Mouse (Mus musculus) neural tube, embryonic 15.5 days (tissue): Measurements from ENCODE around the gene Ctsl. TPM values are rescaled to one million over a fixed set of nuclear protein-coding genes. Genes with fewer than 3 reads are reported as not detected.

Source experiments
- ATAC-seq: fragments of 200-750 bp; cut with Nextera tagmentation; 2 replicates; pipeline ENCODE4 v1.8.0; 2017; ENCODE audit warnings: mild to moderate bottlenecking, moderate TSS enrichment, moderate library complexity; ENCODE audit not compliant: low FRiP score
- H3K27ac ChIP-seq: fragments of 300-500 bp; sonication (generic); replicated peaks from 2 replicates; pipeline ENCODE4 v1.5.1; 2015; ENCODE audit warnings: mild to moderate bottlenecking, inconsistent platforms
- H3K27me3 ChIP-seq: fragments of 300-500 bp; sonication (generic); replicated peaks from 2 replicates; pipeline ENCODE4 v1.6.1; 2015; ENCODE audit warnings: inconsistent platforms
- H3K36me3 ChIP-seq: fragments of 300-500 bp; sonication (generic); 2 replicates; pipeline ENCODE4 v1.6.1; 2015; ENCODE audit warnings: inconsistent platforms
- H3K4me1 ChIP-seq: fragments of 300-500 bp; sonication (generic); 2 replicates; pipeline ENCODE4 v1.6.1; 2015; ENCODE audit warnings: inconsistent platforms
- H3K4me2 ChIP-seq: fragments of 300-500 bp; sonication (generic); 2 replicates; pipeline ENCODE4 v1.6.1; 2015; ENCODE audit warnings: inconsistent platforms, mild to moderate bottlenecking, moderate library complexity
- H3K4me3 ChIP-seq: fragments of 300-500 bp; sonication (generic); replicated peaks from 2 replicates; pipeline ENCODE4 v1.5.1; 2015; ENCODE audit warnings: mild to moderate bottlenecking, inconsistent platforms
- H3K9ac ChIP-seq: fragments of 300-500 bp; sonication (generic); replicated peaks from 2 replicates; pipeline ENCODE4 v1.6.1; 2015; ENCODE audit warnings: mild to moderate bottlenecking, inconsistent platforms
- H3K9me3 ChIP-seq: fragments of 300-500 bp; sonication (generic); replicated peaks from 2 replicates; pipeline ENCODE4 v1.6.1; 2016; ENCODE audit warnings: inconsistent platforms
- WGBS: fragments of 180-500 bp; shearing (Covaris S2); methylation state at CpG from one replicate; pipeline ENCODE4 v1.1.7; 2015; ENCODE audit warnings: mixed read lengths; 5-methylcytosine and 5-hydroxymethylcytosine counted together
- polyA plus RNA-seq: library from polyadenylated mRNA; unstranded; fragments of >200 nt; fragmentation: Nextera tagmentation; extraction: Ambion mirVana; gene quantifications from 2 replicates; pipeline ENCODE4 v1.2.1, GENCODE M21; 2015

The Ctsl gene
- polyA plus RNA-seq, 1 experiment from 2014 or later, result 168 TPM

DNA sequence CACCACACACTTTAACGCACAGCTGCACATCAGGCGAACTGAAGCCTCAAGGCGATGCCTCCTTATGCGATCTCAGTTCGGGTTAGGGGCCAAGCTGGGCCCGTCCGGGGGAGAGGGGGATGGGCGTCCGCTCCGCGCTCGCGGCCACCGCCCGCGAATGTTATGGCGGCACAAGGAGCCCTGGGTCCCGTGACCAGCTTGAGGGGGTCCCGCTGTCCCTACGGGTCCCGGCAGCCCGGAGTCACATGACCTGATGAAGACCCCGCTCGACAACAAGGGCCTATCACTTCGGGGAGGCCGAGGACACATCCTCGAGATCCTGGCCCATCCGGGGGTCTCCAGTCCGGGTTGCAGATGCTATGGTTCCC, 901 bp downstream of the Ctsl start:
- peak overlapping the region; percentile 77 for H3K27ac ChIP-seq
- peaks cover 18% of the 10 kb centered on the region for H3K4me1 ChIP-seq
- peaks cover 28% of the 10 kb centered on the region for H3K36me3 ChIP-seq
- peak overlapping the region; percentile 78 for H3K9ac ChIP-seq
- peak overlapping the region; percentile 85 for H3K4me2 ChIP-seq
- under 1% methylated on average over 29 of the region's 29 CpGs for WGBS
- peak; percentile 86 for ATAC-seq
- no peaks in the 10 kb centered on the region for H3K9me3 ChIP-seq
- H3K4me3 ChIP-seq, result peak overlapping the region; percentile 87
- no peaks in the 10 kb centered on the region for H3K27me3 ChIP-seq

- H3K27ac ChIP-seq, result no peak overlapping the region
- H3K9ac ChIP-seq, result no peak overlapping the region
- H3K4me1 ChIP-seq, result peaks cover 18% of the 10 kb centered on the region
- H3K9me3 ChIP-seq, result no peaks in the 10 kb centered on the region
- WGBS, result 65% methylated on average over 1 of the region's 1 CpGs
- peak overlapping the region; percentile 87 for H3K4me3 ChIP-seq
- ATAC-seq, result no peak
- peak overlapping the region; percentile 85 for H3K4me2 ChIP-seq
- peaks cover 39% of the 10 kb centered on the region for H3K36me3 ChIP-seq
- no peaks in the 10 kb centered on the region for H3K27me3 ChIP-seq
Measured at GRCm38 (mm10) chr13:64368596-64368995, 2.1 kb downstream of the Ctsl start.

GRCm38 (mm10) chr13:64367615-64368014, 3.1 kb downstream of the Ctsl start:
- H3K9ac ChIP-seq, result no peak overlapping the region
- 85% methylated on average over 5 of the region's 5 CpGs for WGBS
- H3K27me3 ChIP-seq, result no peaks in the 10 kb centered on the region
- H3K4me3 ChIP-seq, result no peak overlapping the region
- peaks cover 18% of the 10 kb centered on the region for H3K4me1 ChIP-seq
- H3K9me3 ChIP-seq, result no peaks in the 10 kb centered on the region
- ATAC-seq, result no peak
- peaks cover 43% of the 10 kb centered on the region for H3K36me3 ChIP-seq
- H3K4me2 ChIP-seq, result no peak overlapping the region
- H3K27ac ChIP-seq, result no peak overlapping the region

- Histone ChIP-seq H3K36me3 (peaks cover 51% of the 10 kb centered on the region), H3K27me3 (no peaks in the 10 kb centered on the region), H3K4me1 (peaks cover 15% of the 10 kb centered on the region), H3K4me2 (no peak overlapping the region), H3K27ac (no peak overlapping the region), H3K4me3 (no peak overlapping the region), H3K9me3 (no peaks in the 10 kb centered on the region), H3K9ac (no peak overlapping the region)
- no peak for ATAC-seq
Measured at GRCm38 (mm10) chr13:64365326-64365725, 5.4 kb downstream of the Ctsl start.

- no peak overlapping the region for H3K4me2 ChIP-seq
- ATAC-seq, result no peak
- WGBS, result 89% methylated on average over 2 of the region's 2 CpGs
- no peaks in the 10 kb centered on the region for H3K9me3 ChIP-seq
- H3K4me1 ChIP-seq, result peaks cover 12% of the 10 kb centered on the region
- H3K27ac ChIP-seq, result no peak overlapping the region
- peaks cover 51% of the 10 kb centered on the region for H3K36me3 ChIP-seq
- H3K4me3 ChIP-seq, result no peak overlapping the region
- H3K9ac ChIP-seq, result no peak overlapping the region
- H3K27me3 ChIP-seq, result no peaks in the 10 kb centered on the region
Measured at GRCm38 (mm10) chr13:64364258-64364657, 6.4 kb downstream of the Ctsl start.

DNA sequence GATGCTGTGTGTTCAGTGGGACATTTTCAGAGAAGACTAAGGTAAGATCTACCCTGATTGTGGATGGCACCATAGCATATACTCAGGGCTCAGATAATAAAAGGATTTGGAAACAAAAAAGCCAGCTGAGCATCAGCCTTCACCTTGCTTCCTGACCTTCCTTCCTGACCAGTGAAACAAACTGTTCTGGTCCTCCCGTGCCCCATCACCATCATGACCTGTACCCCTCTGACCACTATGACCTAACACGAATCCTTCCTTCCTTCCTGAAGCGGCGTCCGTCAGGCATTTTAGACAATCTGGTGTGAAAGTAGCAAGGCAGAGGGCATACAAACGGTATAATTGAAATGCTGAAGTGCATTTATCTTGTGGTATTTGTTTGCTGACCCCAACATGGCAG, 8.6 kb downstream of the Ctsl start:
- Histone ChIP-seq H3K27ac (no peak overlapping the region), H3K9me3 (no peaks in the 10 kb centered on the region), H3K36me3 (peaks cover 43% of the 10 kb centered on the region), H3K4me1 (no peaks in the 10 kb centered on the region), H3K9ac (no peak overlapping the region), H3K27me3 (no peaks in the 10 kb centered on the region), H3K4me3 (no peak overlapping the region), H3K4me2 (no peak overlapping the region)
- no peak for ATAC-seq
- WGBS, result 94% methylated on average over 6 of the region's 6 CpGs

- peaks cover 32% of the 10 kb centered on the region for H3K36me3 ChIP-seq
- H3K9me3 ChIP-seq, result no peaks in the 10 kb centered on the region
- H3K9ac ChIP-seq, result no peak overlapping the region
- no peaks in the 10 kb centered on the region for H3K27me3 ChIP-seq
- WGBS, result 88% methylated on average over 3 of the region's 3 CpGs
- no peak overlapping the region for H3K27ac ChIP-seq
- H3K4me3 ChIP-seq, result no peak overlapping the region
- no peak overlapping the region for H3K4me2 ChIP-seq
- no peak for ATAC-seq
- no peaks in the 10 kb centered on the region for H3K4me1 ChIP-seq
Measured at GRCm38 (mm10) chr13:64361020-64361419, 9.7 kb downstream of the Ctsl start.

DNA sequence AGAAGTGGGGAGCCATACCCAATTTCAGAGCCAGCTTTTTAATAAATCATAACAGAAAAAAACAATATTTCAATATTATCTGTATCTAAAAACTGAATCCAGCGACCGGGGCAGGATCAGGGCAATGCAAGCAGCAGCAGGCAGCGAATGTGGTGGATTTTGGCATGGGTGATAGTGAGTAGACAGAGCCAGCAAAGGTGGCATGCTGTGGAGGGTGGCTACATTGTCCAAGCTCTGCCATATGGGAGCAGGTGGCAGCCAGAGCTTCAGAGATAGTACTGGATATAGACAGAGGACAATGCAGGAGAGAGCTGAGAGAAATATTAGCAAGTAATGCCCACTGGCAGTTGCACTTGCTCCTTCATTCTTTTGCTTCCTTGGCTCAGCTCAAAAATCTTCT, 11.0 kb downstream of the Ctsl start:
- 94% methylated on average over 3 of the region's 3 CpGs for WGBS
- H3K4me1 ChIP-seq, result no peaks in the 10 kb centered on the region

DNA sequence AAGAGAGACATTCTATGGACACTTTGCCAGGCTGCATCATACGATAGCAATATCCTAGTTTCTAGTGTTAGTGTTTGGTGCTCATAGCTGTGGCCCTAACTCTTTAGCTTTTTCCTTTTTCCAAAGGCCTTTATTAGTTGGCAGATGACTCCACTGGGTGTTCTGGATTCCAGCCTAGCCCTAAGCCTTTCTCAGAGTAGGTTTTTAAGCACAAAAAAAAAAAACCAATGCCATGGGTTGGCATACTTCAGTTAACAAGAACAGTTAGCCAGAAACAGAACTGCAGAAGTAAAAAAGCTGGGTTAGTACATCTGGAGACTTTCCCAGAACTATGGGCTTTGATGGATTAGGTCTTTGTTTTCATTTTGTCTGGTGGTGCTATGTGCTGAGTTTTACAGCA, 12.2 kb downstream of the Ctsl start:
- no peaks in the 10 kb centered on the region for H3K4me1 ChIP-seq
- 88% methylated on average over 1 of the region's 1 CpGs for WGBS
- H3K27me3 ChIP-seq, result no peaks in the 10 kb centered on the region
- no peak overlapping the region for H3K27ac ChIP-seq
- no peak overlapping the region for H3K4me3 ChIP-seq
- peaks cover 11% of the 10 kb centered on the region for H3K36me3 ChIP-seq
- H3K9me3 ChIP-seq, result no peaks in the 10 kb centered on the region
- no peak for ATAC-seq
- H3K9ac ChIP-seq, result no peak overlapping the region
- no peak overlapping the region for H3K4me2 ChIP-seq

More for the DNA sequence above, 11.0 kb downstream of the Ctsl start:
- Histone ChIP-seq H3K9ac (no peak overlapping the region), H3K4me2 (no peak overlapping the region), H3K36me3 (peaks cover 22% of the 10 kb centered on the region), H3K9me3 (no peaks in the 10 kb centered on the region), H3K27ac (no peak overlapping the region), H3K4me3 (no peak overlapping the region), H3K27me3 (no peaks in the 10 kb centered on the region)
- no peak for ATAC-seq

DNA sequence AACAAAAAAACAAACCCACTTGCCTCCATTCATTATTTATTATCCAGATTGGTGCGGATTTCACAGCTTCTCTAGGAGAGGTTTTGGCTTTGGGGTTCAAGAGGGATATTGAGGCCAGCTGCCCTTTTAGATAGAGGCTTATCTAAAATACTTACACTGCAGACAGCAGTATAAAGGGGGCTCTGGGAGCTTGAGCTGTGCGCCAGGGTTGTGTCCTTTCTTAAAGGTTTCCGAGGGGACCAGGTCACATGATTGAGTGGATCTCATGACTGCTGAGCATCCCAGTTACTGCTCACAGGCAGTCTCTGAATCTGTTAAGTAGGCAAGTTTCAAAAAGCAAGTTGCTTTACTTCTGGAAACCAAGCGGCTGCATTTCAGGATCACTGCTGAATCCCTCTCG, 13.3 kb downstream of the Ctsl start:
- no peaks in the 10 kb centered on the region for H3K9me3 ChIP-seq
- H3K27me3 ChIP-seq, result no peaks in the 10 kb centered on the region
- no peak overlapping the region for H3K27ac ChIP-seq
- H3K4me2 ChIP-seq, result no peak overlapping the region
- ATAC-seq, result no peak
- no peaks in the 10 kb centered on the region for H3K4me1 ChIP-seq
- H3K4me3 ChIP-seq, result no peak overlapping the region
- WGBS, result 75% methylated on average over 5 of the region's 5 CpGs
- no peak overlapping the region for H3K9ac ChIP-seq
- H3K36me3 ChIP-seq, result 0 out of 2 replicates have a peak, but pooled peaks cover 5% of the 10 kb centered on the region

DNA sequence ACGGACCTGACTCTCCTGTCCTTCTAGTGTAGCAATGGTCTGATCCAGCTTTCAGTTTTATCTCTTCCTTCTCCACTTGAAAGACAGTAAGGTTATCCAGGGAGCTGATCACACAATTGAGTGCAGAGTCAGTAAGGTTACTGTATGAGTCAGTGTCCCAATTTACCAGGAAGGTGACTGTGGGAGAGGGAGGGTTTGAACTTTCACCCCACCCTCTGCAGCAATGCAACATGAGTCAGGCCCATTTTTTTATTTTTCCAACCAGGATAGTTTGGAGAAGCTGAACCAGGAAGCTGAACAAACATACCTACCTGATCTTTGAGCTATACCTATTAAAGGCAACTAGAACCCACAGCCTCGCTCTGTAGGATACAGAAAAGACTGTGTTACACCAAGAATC, 21.2 kb downstream of the Ctsl start:
- no peak overlapping the region for H3K4me2 ChIP-seq
- no peaks in the 10 kb centered on the region for H3K4me1 ChIP-seq
- H3K36me3 ChIP-seq, result no peaks in the 10 kb centered on the region
- whole genome bisulfite sequencing, result 77% methylated on average over 2 of the region's 2 CpGs
- no peak overlapping the region for H3K4me3 ChIP-seq
- H3K27me3 ChIP-seq, result no peaks in the 10 kb centered on the region
- no peaks in the 10 kb centered on the region for H3K9me3 ChIP-seq
- no peak overlapping the region for H3K9ac ChIP-seq
- ATAC-seq, result no peak
- no peak overlapping the region for H3K27ac ChIP-seq

DNA sequence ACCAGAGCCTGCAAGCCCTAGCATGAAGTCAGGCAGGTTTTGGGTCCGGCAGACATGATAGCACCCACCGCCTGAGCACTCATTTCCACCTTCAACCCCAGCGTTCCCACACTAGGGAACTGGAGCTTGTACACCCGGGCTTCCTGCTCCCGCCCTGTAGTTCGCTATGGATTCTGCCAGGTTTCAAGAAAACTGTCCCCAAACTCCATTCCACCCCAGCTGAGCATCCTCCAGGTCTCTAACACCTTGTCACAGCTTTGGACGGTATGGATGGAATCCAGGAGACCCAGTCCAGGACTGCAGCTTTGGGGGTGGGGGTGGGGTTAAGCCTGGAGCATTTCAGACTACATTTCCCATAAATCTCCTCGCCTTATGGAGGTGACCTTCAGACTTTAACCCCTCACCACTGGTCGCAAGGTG, 26.6 kb downstream of the Ctsl start:
- WGBS, result 5% methylated on average over 9 of the region's 9 CpGs
- peak; percentile 90 for ATAC-seq
- peak overlapping the region; percentile 51 for H3K9ac ChIP-seq
- H3K4me2 ChIP-seq, result peak overlapping the region; percentile 68
- H3K27me3 ChIP-seq, result no peaks in the 10 kb centered on the region
- H3K4me3 ChIP-seq, result peak overlapping the region; percentile 47
- no peaks in the 10 kb centered on the region for H3K36me3 ChIP-seq
- peaks cover 7% of the 10 kb centered on the region for H3K4me1 ChIP-seq
- no peak overlapping the region for H3K27ac ChIP-seq
- H3K9me3 ChIP-seq, result no peaks in the 10 kb centered on the region

GRCm38 (mm10) chr13:64343598-64343997, 27.1 kb downstream of the Ctsl start:
- H3K4me2 ChIP-seq, result peak overlapping the region; percentile 68
- H3K9me3 ChIP-seq, result no peaks in the 10 kb centered on the region
- H3K9ac ChIP-seq, result peak overlapping the region; percentile 51
- no peak overlapping the region for H3K27ac ChIP-seq
- H3K36me3 ChIP-seq, result no peaks in the 10 kb centered on the region
- ATAC-seq, result peak; percentile 75
- H3K27me3 ChIP-seq, result no peaks in the 10 kb centered on the region
- peaks cover 7% of the 10 kb centered on the region for H3K4me1 ChIP-seq
- WGBS, result 26% methylated on average over 10 of the region's 10 CpGs
- peak overlapping the region; percentile 47 for H3K4me3 ChIP-seq
